Mouse (Mus musculus): ENCODE measurements around the gene Lcn11. TPM values are rescaled to one million over a fixed set of nuclear protein-coding genes. Genes with fewer than 3 reads are reported as not detected.
"Not testable (repeated sequence)": the region's sequence is repeated elsewhere in the genome, so short reads cannot be mapped to it uniquely, and the experiment has no call there.

The Lcn11 gene
- polyA plus RNA-seq (2012; rRNA removed) = not detected in 2 replicates

DNA sequence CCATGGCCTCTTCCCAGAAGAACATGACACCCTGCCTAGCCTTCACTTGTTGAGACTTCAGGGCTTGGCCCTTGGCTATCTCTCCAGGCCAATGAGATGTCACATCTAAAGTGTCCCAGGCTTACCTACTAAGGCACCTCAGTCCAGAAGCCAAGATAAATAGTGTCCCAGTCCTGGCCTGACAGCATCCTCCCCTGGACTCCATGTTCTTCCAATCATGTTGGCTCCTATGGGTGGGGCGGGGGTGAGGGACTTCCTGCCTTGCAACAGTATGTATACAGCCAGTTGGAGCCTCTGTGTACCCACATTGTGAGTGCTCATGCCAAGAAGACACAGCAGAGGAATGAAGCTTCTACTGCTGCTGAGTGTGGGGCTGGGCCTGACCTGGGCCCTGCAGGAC lies at the start of gene Lcn11:
Gene Lcn11 (plus strand): TSS at position 301 of the 400 bp plus-strand sequence.
- TF ChIP-seq CTCF (IDR thresholded peaks at IDR 0.05; ENCODE audit: insufficient read depth, low read length) (no peak), POLR2A (IDR thresholded peaks at IDR 0.05; ENCODE audit: borderline replicate concordance, extremely low read depth, low read depth, low read length) (no peak)
- 85% methylated on average over 1 of the region's 1 CpGs for WGBS
- no peaks in the 10 kb centered on the region for H3K4me1 ChIP-seq (ENCODE audit: control insufficient read depth, insufficient read depth, low read length)
- DNase-seq = no peak
- no peak within 1 kb of the TSS for H3K4me3 ChIP-seq (replicated peaks; ENCODE audit: extremely low read depth, low read depth, low read length)

DNA sequence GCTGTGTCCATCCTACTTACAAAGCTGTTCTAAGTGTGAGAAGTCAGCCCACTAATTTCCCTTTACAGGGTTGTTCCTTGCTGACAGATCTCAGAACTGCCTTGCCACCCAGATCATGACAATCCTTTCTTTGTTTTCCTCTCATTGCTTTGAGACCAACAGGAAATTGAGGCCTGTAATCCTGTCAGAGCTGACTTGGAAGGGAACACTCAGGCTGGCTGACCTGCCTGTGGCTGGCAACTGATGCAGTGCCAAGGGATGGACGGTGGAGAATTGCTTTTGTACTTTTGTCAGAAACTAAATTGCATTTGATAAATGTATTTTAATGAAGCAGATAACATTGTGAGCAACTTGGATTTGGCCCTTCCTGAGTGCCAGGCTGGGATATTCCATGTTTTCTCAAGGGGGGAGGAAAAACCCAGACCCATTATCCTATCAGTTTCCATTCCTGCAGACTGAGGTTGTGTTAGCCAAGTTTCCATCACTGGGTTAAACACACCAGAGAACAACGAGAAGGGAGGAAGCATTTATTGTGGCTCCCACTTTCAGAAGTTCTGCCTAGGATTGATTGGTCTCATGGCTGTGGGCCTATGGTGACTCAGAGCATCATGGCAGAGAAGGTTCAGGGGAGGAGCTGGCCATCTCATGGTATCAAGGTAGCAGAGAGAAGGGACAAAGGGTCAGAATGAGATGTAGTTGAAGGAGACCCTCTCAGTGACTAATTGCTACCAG lies 43.5 kb upstream of the Lcn11 start:
- DNase-seq = no peak
- WGBS = 42% methylated on average over 2 of the region's 2 CpGs
- no peak overlapping the region for H3K4me3 ChIP-seq (replicated peaks; ENCODE audit: extremely low read depth, low read depth, low read length)
- no peak for TF ChIP-seq CTCF (IDR thresholded peaks at IDR 0.05; ENCODE audit: insufficient read depth, low read length)
- no peak for TF ChIP-seq POLR2A (IDR thresholded peaks at IDR 0.05; ENCODE audit: borderline replicate concordance, extremely low read depth, low read depth, low read length)
- H3K4me1 ChIP-seq (ENCODE audit: control insufficient read depth, insufficient read depth, low read length) = no peaks in the 10 kb centered on the region

DNA sequence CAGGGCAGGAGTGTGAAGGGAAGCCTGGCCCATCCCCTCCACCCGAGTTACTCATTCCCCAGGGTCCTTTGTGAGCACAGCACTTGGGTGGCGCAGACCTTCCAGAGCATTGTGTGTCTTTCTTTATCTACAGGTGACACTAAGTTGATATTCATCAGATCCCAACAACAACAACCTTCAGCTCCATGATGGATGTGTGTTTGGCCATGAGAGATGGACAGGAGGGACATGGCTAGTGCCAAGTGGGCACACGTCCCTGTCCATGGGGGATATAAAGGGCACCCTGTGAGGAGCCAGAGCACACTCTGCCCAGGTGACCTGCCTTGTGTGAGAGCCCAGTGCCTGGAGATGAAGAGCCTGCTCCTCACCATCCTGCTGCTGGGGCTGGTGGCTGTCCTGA lies 40.1 kb upstream of the Lcn11 start, which contains the start of gene Obp2b:
Gene Obp2b (plus strand): TSS at position 301 of the 400 bp plus-strand sequence.
- not testable (repeated sequence) for H3K4me3 ChIP-seq (replicated peaks; ENCODE audit: extremely low read depth, low read depth, low read length); H3K4me1 ChIP-seq (ENCODE audit: control insufficient read depth, insufficient read depth, low read length); DNase-seq
- 64% methylated on average over 3 of the region's 3 CpGs for WGBS

DNA sequence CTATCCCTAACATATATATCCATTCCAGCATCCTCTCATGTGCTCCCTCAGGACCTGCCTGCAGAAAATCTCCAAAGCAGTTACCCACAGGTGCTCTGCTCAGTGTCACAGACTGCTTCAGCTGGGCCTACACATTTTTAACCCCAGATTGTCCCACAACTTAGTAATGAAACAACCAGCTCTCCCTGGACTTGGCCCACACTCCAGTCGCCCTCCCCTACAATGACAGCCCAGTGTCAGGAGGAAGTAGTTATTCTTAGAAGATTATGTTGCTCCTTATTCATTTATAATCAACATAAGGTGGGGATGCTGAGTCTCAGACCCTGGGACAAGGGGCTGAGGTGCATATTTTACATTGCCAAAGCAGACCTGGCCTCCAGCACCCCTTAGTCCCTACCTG lies 35.1 kb upstream of the Lcn11 start:
- WGBS = 45% methylated on average over 1 of the region's 1 CpGs
- TF ChIP-seq CTCF (IDR thresholded peaks at IDR 0.05; ENCODE audit: insufficient read depth, low read length) = no peak
- TF ChIP-seq POLR2A (IDR thresholded peaks at IDR 0.05; ENCODE audit: borderline replicate concordance, extremely low read depth, low read depth, low read length) = no peak
- no peak overlapping the region for H3K4me3 ChIP-seq (replicated peaks; ENCODE audit: extremely low read depth, low read depth, low read length)
- H3K4me1 ChIP-seq (ENCODE audit: control insufficient read depth, insufficient read depth, low read length) = no peaks in the 10 kb centered on the region
- DNase-seq = no peak

DNA sequence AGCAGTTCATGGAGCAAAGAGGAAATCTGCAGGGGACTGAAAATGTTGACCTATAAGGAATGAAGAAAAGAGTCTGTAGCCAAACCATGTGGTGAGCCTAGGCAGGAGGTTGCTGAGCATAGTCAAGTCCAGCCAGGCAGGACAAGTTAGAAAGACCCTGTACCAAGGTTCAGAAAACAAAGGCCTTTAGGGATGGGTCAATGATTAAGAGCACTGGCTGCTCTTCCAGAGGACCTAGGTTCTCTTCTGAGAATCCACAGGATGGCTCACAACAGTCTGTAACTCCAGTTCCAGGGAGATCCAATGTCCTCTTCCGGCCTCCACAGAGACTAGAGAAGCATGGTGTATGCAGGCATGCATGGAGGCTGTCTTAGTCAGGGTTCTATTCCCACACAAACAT lies 22.6 kb upstream of the Lcn11 start:
- WGBS = 92% methylated on average over 1 of the region's 1 CpGs
- no peak for DNase-seq
- TF ChIP-seq CTCF (IDR thresholded peaks at IDR 0.05; ENCODE audit: insufficient read depth, low read length) = no peak
- no peak for TF ChIP-seq POLR2A (IDR thresholded peaks at IDR 0.05; ENCODE audit: borderline replicate concordance, extremely low read depth, low read depth, low read length)
- Histone ChIP-seq H3K4me3 (replicated peaks; ENCODE audit: extremely low read depth, low read depth, low read length) (no peak overlapping the region), H3K4me1 (ENCODE audit: control insufficient read depth, insufficient read depth, low read length) (no peaks in the 10 kb centered on the region)

DNA sequence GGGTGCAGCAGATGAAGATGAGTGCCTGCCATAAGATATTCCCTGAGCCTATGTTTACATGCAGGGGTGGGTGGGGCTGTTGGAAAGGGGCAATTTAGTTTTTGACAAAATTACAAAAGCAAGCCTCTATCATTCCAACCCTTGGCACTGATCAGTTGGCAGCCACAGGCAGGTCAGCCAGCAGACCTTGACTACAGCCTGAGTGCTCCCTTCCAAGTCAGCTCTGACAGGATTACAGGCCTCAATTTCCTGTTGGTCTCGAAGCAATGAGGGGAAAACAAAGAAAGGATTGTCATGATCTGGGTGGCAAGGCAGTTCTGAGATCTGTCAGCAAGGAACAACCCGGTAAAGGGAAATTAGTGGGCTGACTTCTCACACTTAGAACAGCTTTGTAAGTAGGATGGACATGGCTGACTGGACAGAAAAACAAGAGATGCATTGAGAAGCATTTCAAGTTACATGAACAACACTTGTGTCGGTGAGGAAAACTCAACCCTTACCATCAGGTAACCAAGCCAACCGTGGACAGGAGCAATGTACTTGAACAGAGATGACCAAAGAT lies 18.7 kb upstream of the Lcn11 start:
- Histone ChIP-seq H3K4me1 (ENCODE audit: control insufficient read depth, insufficient read depth, low read length) (no peaks in the 10 kb centered on the region), H3K4me3 (replicated peaks; ENCODE audit: extremely low read depth, low read depth, low read length) (no peak overlapping the region)
- no peak for DNase-seq
- 54% methylated on average over 4 of the region's 4 CpGs for WGBS
- TF ChIP-seq POLR2A (IDR thresholded peaks at IDR 0.05; ENCODE audit: borderline replicate concordance, extremely low read depth, low read depth, low read length) = no peak
- TF ChIP-seq CTCF (IDR thresholded peaks at IDR 0.05; ENCODE audit: insufficient read depth, low read length) = no peak

DNA sequence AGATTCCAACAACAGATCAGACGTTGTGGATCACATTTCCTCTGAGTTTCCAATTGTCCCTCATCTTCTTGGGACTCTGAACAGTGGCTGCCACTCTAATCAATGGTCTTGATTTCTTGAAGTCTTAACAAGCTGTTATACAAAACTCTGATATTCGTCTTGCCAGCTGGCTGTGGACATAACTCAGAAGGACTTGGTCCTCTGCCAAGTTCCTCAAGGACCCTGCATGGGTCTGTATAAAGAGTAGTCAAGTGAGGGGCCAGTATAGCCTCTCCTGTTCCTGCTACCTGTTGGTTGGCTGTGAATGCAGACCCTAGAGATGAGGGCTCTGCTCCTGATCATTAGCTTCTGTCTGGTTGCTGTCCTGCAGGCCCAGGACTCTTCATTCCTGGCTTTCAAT lies 11.5 kb upstream of the Lcn11 start, which contains the start of gene Lcn3:
Gene Lcn3 (plus strand): TSS at position 301 of the 400 bp plus-strand sequence.
- WGBS = 20% methylated on average over 2 of the region's 2 CpGs
- Histone ChIP-seq H3K4me1 (ENCODE audit: control insufficient read depth, insufficient read depth, low read length) (no peaks in the 10 kb centered on the region), H3K4me3 (replicated peaks; ENCODE audit: extremely low read depth, low read depth, low read length) (no peak within 1 kb of the TSS)
- TF ChIP-seq CTCF (IDR thresholded peaks at IDR 0.05; ENCODE audit: insufficient read depth, low read length) (no peak), POLR2A (IDR thresholded peaks at IDR 0.05; ENCODE audit: borderline replicate concordance, extremely low read depth, low read depth, low read length) (no peak)
- no peak for DNase-seq

DNA sequence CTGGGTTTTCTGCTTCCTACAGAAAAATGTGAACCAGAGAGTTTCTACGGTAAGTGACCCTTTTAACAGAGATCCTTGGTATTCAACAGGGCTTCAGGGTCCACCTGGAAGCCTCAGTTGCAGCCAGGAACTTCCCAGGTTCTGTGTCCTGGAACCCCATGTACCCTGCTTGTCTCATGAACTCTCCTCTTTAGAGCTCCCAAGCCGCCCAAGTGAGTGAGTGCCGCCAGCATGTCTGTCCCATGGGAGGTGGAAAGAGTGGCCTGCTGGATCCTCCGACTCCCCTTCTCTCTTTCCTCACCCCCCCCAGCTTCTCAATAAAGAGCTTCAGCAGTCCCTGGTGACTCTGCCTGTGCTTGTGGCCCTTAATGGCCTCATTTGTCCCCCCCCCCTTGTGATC lies 9.1 kb upstream of the Lcn11 start:
- WGBS = 71% methylated on average over 4 of the region's 4 CpGs

DNA sequence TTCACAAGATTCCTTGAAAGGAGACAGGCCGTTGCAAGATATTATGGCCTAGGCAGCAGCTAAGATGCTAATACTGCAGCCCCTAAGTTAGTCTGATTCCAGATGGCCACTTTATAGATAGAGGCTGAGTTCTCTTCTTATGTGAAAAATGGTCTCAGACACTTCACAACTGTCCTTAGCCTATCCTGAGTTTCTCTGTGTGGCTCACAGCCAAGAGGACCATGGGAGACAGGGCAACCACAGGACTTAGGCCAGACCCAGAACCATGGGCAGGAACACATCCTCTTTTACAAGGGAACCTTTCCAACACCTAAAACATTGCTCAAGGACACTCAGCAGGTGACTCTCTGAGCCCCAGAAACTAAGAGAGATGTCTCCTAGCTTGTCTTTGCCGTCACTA lies 3.3 kb upstream of the Lcn11 start:
- no peak for DNase-seq
- no peaks in the 10 kb centered on the region for H3K4me1 ChIP-seq (ENCODE audit: control insufficient read depth, insufficient read depth, low read length)
- no peak overlapping the region for H3K4me3 ChIP-seq (replicated peaks; ENCODE audit: extremely low read depth, low read depth, low read length)
- TF ChIP-seq CTCF (IDR thresholded peaks at IDR 0.05; ENCODE audit: insufficient read depth, low read length) (no peak), POLR2A (IDR thresholded peaks at IDR 0.05; ENCODE audit: borderline replicate concordance, extremely low read depth, low read depth, low read length) (no peak)
- 73% methylated on average over 2 of the region's 2 CpGs for WGBS

More for the DNA sequence above, 9.1 kb upstream of the Lcn11 start:
- DNase-seq = no peak
- Histone ChIP-seq H3K4me3 (replicated peaks; ENCODE audit: extremely low read depth, low read depth, low read length) (no peak overlapping the region), H3K4me1 (ENCODE audit: control insufficient read depth, insufficient read depth, low read length) (no peaks in the 10 kb centered on the region)
- TF ChIP-seq CTCF (IDR thresholded peaks at IDR 0.05; ENCODE audit: insufficient read depth, low read length) (no peak), POLR2A (IDR thresholded peaks at IDR 0.05; ENCODE audit: borderline replicate concordance, extremely low read depth, low read depth, low read length) (no peak)

DNA sequence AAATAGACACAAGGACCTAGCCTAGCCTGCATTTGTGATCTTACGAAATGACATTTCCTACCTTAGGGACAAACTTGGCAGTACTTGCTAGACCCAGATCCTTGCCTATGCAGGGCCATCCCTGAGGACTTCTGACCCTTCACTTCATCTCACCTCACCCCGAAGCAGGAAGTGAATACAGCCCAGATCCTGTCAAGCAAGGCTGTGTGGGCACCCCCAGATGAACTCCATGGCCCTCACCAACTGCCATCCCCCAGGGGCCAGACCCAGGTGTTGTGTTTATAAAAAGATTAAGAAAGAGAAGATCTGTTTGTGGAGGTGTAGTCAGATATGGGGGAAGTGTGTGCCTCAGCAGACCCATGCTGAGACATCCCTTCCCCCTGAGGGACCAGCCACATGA lies 2.2 kb upstream of the Lcn11 start:
- WGBS = 68% methylated on average over 2 of the region's 2 CpGs
- H3K4me1 ChIP-seq (ENCODE audit: control insufficient read depth, insufficient read depth, low read length) = no peaks in the 10 kb centered on the region
- H3K4me3 ChIP-seq (replicated peaks; ENCODE audit: extremely low read depth, low read depth, low read length) = no peak overlapping the region
- no peak for DNase-seq
- TF ChIP-seq CTCF (IDR thresholded peaks at IDR 0.05; ENCODE audit: insufficient read depth, low read length) (no peak), POLR2A (IDR thresholded peaks at IDR 0.05; ENCODE audit: borderline replicate concordance, extremely low read depth, low read depth, low read length) (no peak)

Data from lung, adult 2 months (tissue).